ENCODE assay signal across 12 mouse cellular contexts in genomic region chr8:92365944-92366735, GRCm38 (mm10). TPM values are rescaled to one million over a fixed set of nuclear protein-coding genes. Genes with fewer than 3 reads are reported as not detected.
DNase-seq lines count a peak whose midpoint lies in the region; ATAC-seq and TF ChIP-seq lines count a peak whose summit lies in the region.
"Had no signal": no experiment of that assay in that cellular context is flagged by ENCODE, and none has a peak within 500 bp of the region (broad histone marks: within the 10 kb centered on the region; RNA-seq: fewer than 3 reads in every experiment).

No protein-coding gene starts in this region.

- H3K4me2 ChIP-seq in heart, embryonic 11.5 days: peak overlapping the region; percentile 57
- H3K4me2 ChIP-seq in forebrain, postnatal 0 days (ENCODE audit: low read depth): no peak overlapping the region
- peak overlapping the region; percentile 69 for H3K4me2 ChIP-seq in midbrain, embryonic 12.5 days (replicated peaks)

- no peak for ATAC-seq in heart, embryonic 11.5 days (replicated peaks; ENCODE audit: insufficient number of reproducible peaks, low FRiP score, low TSS enrichment)
- ATAC-seq in forebrain, postnatal 0 days: no peak
- no peak for ATAC-seq in midbrain, embryonic 12.5 days (ENCODE audit: low FRiP score, low read depth)
- ATAC-seq in activated CD4-positive, CD25-positive, alpha-beta regulatory T cell, adult 4 months: no peak

- peak overlapping the region; percentile 28 for H3K4me3 ChIP-seq in heart, embryonic 11.5 days (ENCODE audit: low read depth, low read length)
- H3K4me3 ChIP-seq in ES-Bruce4 (ENCODE audit: low read depth, low read length): no peak overlapping the region
- no peak overlapping the region for H3K4me3 ChIP-seq in forebrain, postnatal 0 days (ENCODE audit: low read depth, low read length)
- peak overlapping the region; percentile 45 for H3K4me3 ChIP-seq in midbrain, embryonic 12.5 days

- TF ChIP-seq POLR2A in ES-Bruce4 (IDR thresholded peaks at IDR 0.05; ENCODE audit: insufficient read depth, low read length): no peak

- 14% methylated on average over 26 of the region's 26 CpGs for WGBS in heart, embryonic 11.5 days (ENCODE audit: insufficient replicate concordance)
- WGBS in forebrain, postnatal 0 days: 7% methylated on average over 26 of the region's 26 CpGs
- WGBS in midbrain, embryonic 12.5 days: 13% methylated on average over 26 of the region's 26 CpGs

- no peak for TF ChIP-seq CTCF in ES-Bruce4 (IDR thresholded peaks at IDR 0.05; ENCODE audit: low read depth, low read length)
- TF ChIP-seq CTCF in forebrain, postnatal 0 days (IDR thresholded peaks at IDR 0.05; ENCODE audit: low read depth): no peak

- peaks cover 17% of the 10 kb centered on the region for H3K4me1 ChIP-seq in heart, embryonic 11.5 days (ENCODE audit: control insufficient read depth, insufficient read depth, low read length)
- no peaks in the 10 kb centered on the region for H3K4me1 ChIP-seq in ES-Bruce4 (ENCODE audit: control insufficient read depth, insufficient read depth, low read length)
- no peaks in the 10 kb centered on the region for H3K4me1 ChIP-seq in forebrain, postnatal 0 days (ENCODE audit: insufficient read depth)
- H3K4me1 ChIP-seq in midbrain, embryonic 12.5 days: peaks cover 42% of the 10 kb centered on the region

- H3K9me3 ChIP-seq in heart, embryonic 11.5 days (replicated peaks; ENCODE audit: control insufficient read depth, low read length): no peaks in the 10 kb centered on the region
- no peaks in the 10 kb centered on the region for H3K9me3 ChIP-seq in ES-Bruce4 (replicated peaks; ENCODE audit: control insufficient read depth, insufficient read depth, low read length, poor library complexity, severe bottlenecking)
- H3K9me3 ChIP-seq in forebrain, postnatal 0 days (ENCODE audit: low read length): no peaks in the 10 kb centered on the region
- H3K9me3 ChIP-seq in midbrain, embryonic 12.5 days: no peaks in the 10 kb centered on the region

- no peaks in the 10 kb centered on the region for H3K36me3 ChIP-seq in heart, embryonic 11.5 days (ENCODE audit: control insufficient read depth, insufficient read depth, low read length)
- H3K36me3 ChIP-seq in ES-Bruce4 (ENCODE audit: control insufficient read depth, insufficient read depth, low read length, poor library complexity, severe bottlenecking): no peaks in the 10 kb centered on the region
- H3K36me3 ChIP-seq in forebrain, postnatal 0 days (ENCODE audit: insufficient read depth): no peaks in the 10 kb centered on the region
- H3K36me3 ChIP-seq in midbrain, embryonic 12.5 days: 0 out of 2 replicates have a peak, but pooled peaks cover 3% of the 10 kb centered on the region

- H3K27me3 ChIP-seq in heart, embryonic 11.5 days (ENCODE audit: control insufficient read depth, insufficient read depth, low read length): peaks cover 63% of the 10 kb centered on the region
- H3K27me3 ChIP-seq in ES-Bruce4 (ENCODE audit: control insufficient read depth, insufficient read depth, low read length, poor library complexity, severe bottlenecking): peaks cover 32% of the 10 kb centered on the region
- peaks cover 72% of the 10 kb centered on the region for H3K27me3 ChIP-seq in forebrain, postnatal 0 days (ENCODE audit: insufficient read depth, low read length)
- peaks cover 56% of the 10 kb centered on the region for H3K27me3 ChIP-seq in midbrain, embryonic 12.5 days

- H3K9ac ChIP-seq in heart, embryonic 11.5 days (ENCODE audit: low read depth, low read length): 0 out of 2 replicates have a peak overlapping the region, but pooled peaks have one; percentile 34
- 0 out of 2 replicates have a peak overlapping the region, but pooled peaks have one; percentile 2 for H3K9ac ChIP-seq in ES-Bruce4 (ENCODE audit: low read depth, poor library complexity, severe bottlenecking)
- H3K9ac ChIP-seq in forebrain, postnatal 0 days: no peak overlapping the region
- peak overlapping the region; percentile 80 for H3K9ac ChIP-seq in midbrain, embryonic 12.5 days (replicated peaks)

- DNase-seq in heart, adult 11 months: no peak
- DNase-seq in forebrain, postnatal 0 days: peak; percentile 52
- DNase-seq in adipocyte (ENCODE audit: low spot score): no peak
- DNase-seq in left cerebral cortex, adult 8-10 months (ENCODE audit: low spot score in 2 of 2): no peak
- DNase-seq: cerebellum, adult 8-10 months; right cerebral cortex, adult 18-20 months; thymus, adult 18-20 months had no signal

- no peak overlapping the region for H3K27ac ChIP-seq in heart, embryonic 11.5 days (ENCODE audit: low read depth, low read length)
- no peak overlapping the region for H3K27ac ChIP-seq in ES-Bruce4 (ENCODE audit: insufficient read depth, low read length)
- no peak overlapping the region for H3K27ac ChIP-seq in forebrain, postnatal 0 days (ENCODE audit: low read depth, low read length)
- peak overlapping the region; percentile 87 for H3K27ac ChIP-seq in midbrain, embryonic 12.5 days (replicated peaks)

- no peak for TF ChIP-seq EP300 in ES-Bruce4 (IDR thresholded peaks at IDR 0.05; ENCODE audit: insufficient read depth, low read depth, low read length)

RNA-seq across cellular contexts. Expression of gene Irx5, which starts 8.7 kb away (rescaled TPM):
- polyA plus RNA-seq in heart, embryonic 11.5 days (2014; fragmentation: Nextera tagmentation; extraction: Ambion mirVana): 11.2 TPM in 2 replicates
- polyA plus RNA-seq in ES-Bruce4 (2011; ENCODE audit: insufficient read depth, insufficient read length, low read depth, missing spikeins): 0.25 and 0.55 TPM in 2 replicates
- 0.92 and 2.7 TPM in 2 replicates for total RNA-seq in forebrain, postnatal 0 days (2014; rRNA removed)
- 0.64 and 1.6 TPM in 2 replicates for polyA plus RNA-seq in forebrain, postnatal 0 days (2015; fragmentation: Nextera tagmentation; extraction: Ambion mirVana)
- 56.5 and 58.1 TPM in 2 replicates for polyA plus RNA-seq in midbrain, embryonic 12.5 days (2016; fragmentation: Nextera tagmentation; extraction: Ambion mirVana)
- under 1 TPM in 3 of 4 experiments, not detected in 1; 0.30 to 0.35 (median 0.30) TPM for total RNA-seq in left cerebral cortex, adult 8-10 months (2022)
- not detected for polyA plus RNA-seq in activated CD4-positive, CD25-positive, alpha-beta regulatory T cell, adult 4 months (2017; shearing (Covaris generic))
- total RNA-seq: gastrocnemius, postnatal 14 days had no signal

Comparison
In these comparisons a context has a peak if more than half of its experiments do, and no peak if none do; other contexts are left out.
1. H3K4me3 ChIP-seq: peak in heart, embryonic 11.5 days (single experiment) and midbrain, embryonic 12.5 days (single experiment); none in ES-Bruce4 (single experiment) and forebrain, postnatal 0 days (single experiment).